Mouse (Mus musculus) liver, postnatal 0 days (tissue): ENCODE data around the gene Cypt15.
"Not testable (repeated sequence)": the region's sequence is repeated elsewhere in the genome, so short reads cannot be mapped to it uniquely, and the experiment has no call there.

ENCODE experiments used
- CTCF ChIP-seq: sonication (generic); IDR thresholded peaks from 2 replicates; pipeline ENCODE4 v1.5.1; 2016; ENCODE audit warnings: antibody characterized with exemption, low read depth
- EP300 ChIP-seq: IDR thresholded peaks from 2 replicates; pipeline ENCODE4 v1.6.1; 2016; ENCODE audit warnings: antibody characterized with exemption, low read depth, mild to moderate bottlenecking

DNA sequence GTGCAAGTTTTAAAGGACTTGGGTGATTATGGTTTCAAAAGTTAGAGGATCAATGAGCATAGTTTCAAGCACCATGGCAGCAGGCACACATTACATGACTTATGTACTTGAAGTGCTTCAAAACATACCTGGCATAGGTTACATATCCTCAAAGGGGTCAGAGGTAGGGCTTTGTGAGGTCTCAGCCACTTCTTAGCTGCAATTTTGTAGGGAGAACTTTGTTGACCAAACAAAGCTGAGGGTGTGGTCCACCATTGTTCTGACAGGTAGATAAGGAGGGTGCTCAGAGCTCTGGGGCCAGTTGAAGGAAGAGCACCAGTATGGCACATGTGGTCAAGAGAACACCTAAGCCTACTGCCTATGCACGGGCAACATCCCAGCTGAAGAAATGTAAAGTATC, at the start of gene Cypt15:
- TF ChIP-seq CTCF, EP300: not testable (repeated sequence)
